Mouse (Mus musculus) lung, embryonic 14.5 days (tissue): ENCODE measurements around the gene Pnck. TPM values are rescaled to one million over a fixed set of nuclear protein-coding genes. Genes with fewer than 3 reads are reported as not detected.

Source experiments
- ATAC-seq: fragments of 200-750 bp; cut with Nextera tagmentation; 2 replicates; pipeline ENCODE4 v1.8.0; 2017; ENCODE audit warnings: mild to moderate bottlenecking, moderate TSS enrichment, moderate library complexity; ENCODE audit not compliant: insufficient read depth
- DNase-seq: peaks from one replicate; pipeline ENCODE4 v3.0.0-alpha.2; 2015
- H3K27ac ChIP-seq: fragments of 300-500 bp; sonication (generic); 2 replicates; pipeline ENCODE4 v1.5.1; 2014; ENCODE audit warnings: low read depth, mild to moderate bottlenecking, moderate library complexity
- H3K27me3 ChIP-seq: fragments of 300-500 bp; sonication (generic); 2 replicates; pipeline ENCODE4 v1.6.1; 2014; ENCODE audit warnings: low read length, control low read depth; ENCODE audit not compliant: insufficient read depth
- H3K36me3 ChIP-seq: fragments of 300-500 bp; sonication (generic); 2 replicates; pipeline ENCODE4 v1.6.1; 2014; ENCODE audit warnings: control low read depth; ENCODE audit not compliant: insufficient read depth
- H3K4me1 ChIP-seq: fragments of 300-500 bp; sonication (generic); 2 replicates; pipeline ENCODE4 v1.6.1; 2014; ENCODE audit warnings: antibody characterized with exemption, control low read depth; ENCODE audit not compliant: insufficient read depth
- H3K4me2 ChIP-seq: fragments of 300-500 bp; sonication (generic); 2 replicates; pipeline ENCODE4 v1.6.1; 2014; ENCODE audit warnings: mild to moderate bottlenecking
- H3K4me3 ChIP-seq: fragments of 300-500 bp; sonication (generic); 2 replicates; pipeline ENCODE4 v1.5.1; 2014; ENCODE audit warnings: low read depth, low read length
- H3K9ac ChIP-seq: fragments of 300-500 bp; sonication (generic); 2 replicates; pipeline ENCODE4 v1.6.1; 2014
- H3K9me3 ChIP-seq: fragments of 300-500 bp; sonication (generic); 2 replicates; pipeline ENCODE4 v1.6.1; 2016; ENCODE audit warnings: low read depth, low read length, control low read depth
- CTCF ChIP-seq: IDR thresholded peaks from 2 replicates; pipeline ENCODE4 v1.5.1; 2016; ENCODE audit warnings: antibody characterized with exemption, low read depth
- WGBS: fragments of 180-500 bp; shearing (Covaris S2); extraction: QIAGEN DNeasy Blood & Tissue Kit; methylation state at CpG from one replicate; pipeline ENCODE4 v1.1.7; 2014; 5-methylcytosine and 5-hydroxymethylcytosine counted together
- polyA plus RNA-seq: library from polyadenylated mRNA; unstranded; fragments of >200 nt; fragmentation: Nextera tagmentation; extraction: Ambion mirVana; gene quantifications from 2 replicates; pipeline ENCODE4 v1.2.1, GENCODE M21; 2014

Gene Pnck
- polyA plus RNA-seq: 12.0 and 14.0 TPM in 2 replicates

DNA sequence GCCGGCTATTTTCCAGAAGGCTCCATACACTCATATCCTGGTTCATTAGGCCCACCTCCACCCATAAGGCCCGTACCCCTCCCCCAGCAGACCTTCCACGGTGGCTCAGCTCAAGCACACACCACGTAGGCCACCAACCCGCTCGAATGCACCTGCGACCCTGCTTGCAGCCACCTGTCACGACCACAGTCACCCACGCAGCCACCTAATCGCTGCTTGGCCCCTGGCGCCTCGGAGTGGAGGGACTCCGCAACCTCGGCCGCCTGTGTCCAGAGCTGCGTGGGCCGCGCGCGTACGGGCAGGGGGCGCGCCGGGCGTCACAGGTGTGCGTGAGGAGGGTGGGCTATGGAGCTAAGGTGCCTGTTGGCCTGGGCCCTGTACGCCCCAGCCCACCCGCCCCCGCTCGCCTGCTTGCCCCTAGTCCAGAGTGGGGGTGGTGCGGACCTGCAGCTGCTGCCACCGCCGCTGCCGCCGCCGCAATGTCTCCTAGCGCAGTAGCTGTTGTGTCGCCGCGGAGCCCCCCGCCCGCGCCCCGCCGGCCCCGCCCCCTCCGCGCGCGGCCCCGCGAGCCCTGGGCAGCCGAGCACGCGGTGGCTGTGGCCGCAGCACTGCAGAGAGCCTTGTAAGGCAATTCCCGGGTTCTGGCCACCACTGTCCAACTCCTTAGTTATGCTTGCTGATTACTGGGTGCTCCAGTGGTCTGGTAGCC lies at the start of gene Pnck:
TSS of gene Pnck (minus strand) at position 543 of the 709 bp plus-strand sequence.
- Histone ChIP-seq H3K36me3 (no peaks in the 10 kb centered on the region), H3K9me3 (no peaks in the 10 kb centered on the region), H3K27me3 (no peaks in the 10 kb centered on the region), H3K4me2 (peak within 1 kb of the TSS; percentile 70), H3K4me3 (peak within 1 kb of the TSS; percentile 42), H3K9ac (peak within 1 kb of the TSS; percentile 48), H3K27ac (no peak within 1 kb of the TSS), H3K4me1 (no peaks in the 10 kb centered on the region)
- DNase-seq (peak; percentile 27), ATAC-seq (peak; percentile 50)
- no peak for TF ChIP-seq CTCF
- 11% methylated on average over 49 of the region's 57 CpGs for WGBS

GRCm38 (mm10) chrX:73700472-73700871 lies 40.6 kb upstream of the Pnck start:
- H3K4me1 ChIP-seq: no peaks in the 10 kb centered on the region
- no peak overlapping the region for H3K9ac ChIP-seq
- H3K4me2 ChIP-seq: no peak overlapping the region
- DNase-seq (peak; percentile 4), ATAC-seq (no peak)
- no peaks in the 10 kb centered on the region for H3K9me3 ChIP-seq
- no peaks in the 10 kb centered on the region for H3K27me3 ChIP-seq
- peak; percentile 26; the same call in 1 of the 2 replicates for TF ChIP-seq CTCF
- no peak overlapping the region for H3K4me3 ChIP-seq
- 64% methylated on average over 1 of the region's 1 CpGs for WGBS
- no peak overlapping the region for H3K27ac ChIP-seq
- peaks cover 13% of the 10 kb centered on the region for H3K36me3 ChIP-seq

DNA sequence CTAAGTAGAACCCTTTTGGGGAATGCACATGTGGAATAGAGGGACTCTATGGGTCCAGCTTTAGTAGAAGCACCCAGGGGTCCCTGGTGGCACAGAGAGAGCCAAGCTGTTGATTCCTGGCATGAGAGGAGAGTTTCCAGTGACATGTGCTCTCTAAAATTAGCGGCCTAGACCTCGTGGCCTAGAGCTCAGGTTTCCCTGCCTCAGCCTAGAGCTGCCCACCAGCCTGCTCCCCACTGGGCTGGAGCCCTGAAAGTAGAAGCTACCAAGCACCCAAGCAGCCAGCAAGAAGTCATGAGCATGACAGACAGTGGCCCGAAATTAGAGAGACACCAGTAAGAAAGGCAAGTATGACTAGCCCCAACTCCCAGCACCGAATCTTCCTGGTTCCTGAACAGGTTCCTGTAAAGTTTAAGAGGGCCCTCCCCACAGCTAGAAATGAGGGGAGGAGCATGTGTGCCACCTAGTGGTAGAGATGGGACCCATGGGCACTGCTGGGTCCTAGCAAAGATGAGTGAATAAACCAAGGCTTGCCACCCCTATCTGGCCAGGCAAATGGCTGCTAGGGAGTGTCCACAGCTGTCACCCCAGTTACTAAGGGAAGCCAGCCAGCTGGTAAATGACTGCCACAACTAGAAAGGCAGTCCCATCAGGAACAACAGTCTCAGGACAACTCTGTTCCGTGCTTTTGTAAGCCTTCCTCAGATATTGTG lies 31.2 kb upstream of the Pnck start:
- Histone ChIP-seq H3K27ac (no peak overlapping the region), H3K36me3 (peaks cover 42% of the 10 kb centered on the region; the same call in 1 of the 2 replicates), H3K4me2 (no peak overlapping the region), H3K9me3 (no peaks in the 10 kb centered on the region), H3K27me3 (no peaks in the 10 kb centered on the region), H3K4me1 (no peaks in the 10 kb centered on the region), H3K9ac (no peak overlapping the region), H3K4me3 (no peak overlapping the region)
- WGBS: 63% methylated on average over 5 of the region's 5 CpGs
- peak; percentile 71 for TF ChIP-seq CTCF
- ATAC-seq: peak; percentile 63; the same call in 1 of the 2 replicates
- DNase-seq: peak; percentile 64

DNA sequence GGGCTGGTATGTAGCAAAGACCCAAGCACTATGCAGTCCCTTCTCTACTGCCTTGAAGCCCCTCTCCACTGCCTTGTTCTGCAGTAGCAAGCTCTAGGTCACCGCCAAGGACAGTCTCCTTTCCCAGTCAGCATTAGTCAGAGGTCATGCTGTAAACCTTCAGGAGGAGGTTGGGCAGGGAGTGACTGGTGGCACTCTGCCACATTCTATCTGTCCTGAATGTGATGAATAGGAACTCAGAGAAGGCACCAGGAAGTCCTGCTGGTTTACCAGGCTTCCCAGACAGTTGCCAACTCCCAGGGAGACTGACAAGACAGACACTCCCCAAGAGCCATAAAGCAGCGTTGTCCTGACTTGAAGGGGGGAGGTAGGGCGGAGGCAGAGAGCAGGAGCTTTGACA lies 25.7 kb upstream of the Pnck start:
- DNase-seq (no peak), ATAC-seq (no peak)
- H3K27ac ChIP-seq: no peak overlapping the region
- no peaks in the 10 kb centered on the region for H3K27me3 ChIP-seq
- H3K36me3 ChIP-seq: peaks cover 59% of the 10 kb centered on the region; the same call in 1 of the 2 replicates
- H3K9me3 ChIP-seq: no peaks in the 10 kb centered on the region
- no peak overlapping the region for H3K4me2 ChIP-seq
- WGBS: 72% methylated on average over 3 of the region's 3 CpGs
- H3K4me3 ChIP-seq: no peak overlapping the region
- TF ChIP-seq CTCF: no peak
- H3K4me1 ChIP-seq: no peaks in the 10 kb centered on the region
- no peak overlapping the region for H3K9ac ChIP-seq

DNA sequence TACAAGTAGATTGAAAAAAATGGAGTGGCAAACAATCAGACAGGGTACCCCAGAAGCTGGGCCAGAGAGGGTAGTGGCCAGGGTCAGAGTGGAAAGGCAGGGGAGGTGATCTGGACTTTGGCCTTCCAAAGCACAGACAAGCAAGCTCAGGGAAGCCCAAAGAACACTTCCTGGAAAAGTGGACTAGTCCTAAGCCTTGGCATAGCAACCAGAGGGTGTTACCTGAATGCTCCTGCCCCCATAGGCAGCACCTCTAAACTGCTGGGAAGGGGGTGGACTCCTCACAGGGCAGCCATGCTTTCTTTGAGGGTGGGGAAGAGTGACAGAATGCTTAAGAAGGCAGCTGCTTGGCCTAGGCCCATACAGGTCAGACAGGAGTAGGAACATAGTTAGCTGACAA lies 25.1 kb upstream of the Pnck start:
- no peak overlapping the region for H3K4me3 ChIP-seq
- DNase-seq (no peak), ATAC-seq (no peak)
- no peaks in the 10 kb centered on the region for H3K4me1 ChIP-seq
- H3K9ac ChIP-seq: no peak overlapping the region
- no peaks in the 10 kb centered on the region for H3K9me3 ChIP-seq
- H3K27me3 ChIP-seq: no peaks in the 10 kb centered on the region
- H3K4me2 ChIP-seq: no peak overlapping the region
- no peak overlapping the region for H3K27ac ChIP-seq
- peaks cover 64% of the 10 kb centered on the region for H3K36me3 ChIP-seq
- no peak for TF ChIP-seq CTCF

- WGBS: 88% methylated on average over 2 of the region's 2 CpGs
- no peak overlapping the region for H3K4me2 ChIP-seq
These were observed 24.2 kb upstream of the Pnck start for GRCm38 (mm10) chrX:73684156-73684555.

GRCm38 (mm10) chrX:73676668-73677067 lies 16.8 kb upstream of the Pnck start:
- 96% methylated on average over 4 of the region's 4 CpGs for WGBS
- H3K4me1 ChIP-seq: no peaks in the 10 kb centered on the region
- H3K36me3 ChIP-seq: peaks cover 31% of the 10 kb centered on the region
- H3K27ac ChIP-seq: no peak overlapping the region
- H3K4me3 ChIP-seq: no peak overlapping the region
- DNase-seq: no peak
- H3K27me3 ChIP-seq: no peaks in the 10 kb centered on the region
- no peak for TF ChIP-seq CTCF
- no peak overlapping the region for H3K4me2 ChIP-seq
- H3K9me3 ChIP-seq: no peaks in the 10 kb centered on the region
- no peak for ATAC-seq
- H3K9ac ChIP-seq: no peak overlapping the region

More at GRCm38 (mm10) chrX:73684156-73684555, 24.2 kb upstream of the Pnck start:
- Histone ChIP-seq H3K4me3 (no peak overlapping the region), H3K27me3 (no peaks in the 10 kb centered on the region), H3K4me1 (no peaks in the 10 kb centered on the region), H3K9ac (no peak overlapping the region), H3K27ac (no peak overlapping the region), H3K36me3 (peaks cover 65% of the 10 kb centered on the region), H3K9me3 (no peaks in the 10 kb centered on the region)
- no peak for ATAC-seq
- DNase-seq: no peak
- TF ChIP-seq CTCF: no peak
